ENCODE assay signal across 8 mouse cellular contexts in the genomic region with DNA sequence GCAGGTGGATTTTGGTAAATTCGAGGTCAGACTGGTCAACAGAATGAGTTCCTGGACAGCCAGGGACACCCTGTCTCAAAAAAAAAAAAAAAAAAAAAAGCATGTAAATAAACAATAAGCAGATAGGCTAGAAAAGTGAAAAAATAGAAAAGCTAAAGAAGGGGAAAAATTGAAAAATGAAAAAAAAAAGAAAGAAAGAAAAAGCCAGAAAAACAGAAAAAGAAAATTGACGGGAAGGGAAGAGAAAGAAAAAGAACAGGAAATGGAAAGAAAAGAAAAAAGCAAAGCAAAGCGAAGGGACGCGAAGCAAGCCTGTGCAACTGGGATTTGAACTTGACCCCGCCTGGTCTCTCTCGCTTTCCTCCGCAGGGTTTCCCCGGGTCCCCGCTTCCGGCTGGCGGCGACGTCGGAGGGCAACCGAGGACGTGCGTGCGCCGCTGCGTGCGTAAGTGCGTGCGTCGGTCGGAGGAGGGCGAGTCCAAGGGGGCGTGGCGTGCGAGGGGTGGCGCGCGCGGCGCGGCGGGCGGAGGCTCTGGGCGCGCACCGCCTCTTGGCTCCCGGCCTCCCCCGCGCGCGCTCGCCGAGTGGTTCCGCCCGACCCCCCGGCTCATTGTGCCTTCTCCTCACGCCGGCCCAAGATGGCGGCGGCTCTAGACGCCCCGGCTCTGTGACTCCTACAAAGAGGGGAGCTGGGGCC. TPM values are rescaled to one million over a fixed set of nuclear protein-coding genes. Genes with fewer than 3 reads are reported as not detected.
DNase-seq lines count a peak whose midpoint lies in the region; ATAC-seq lines count a peak whose summit lies in the region.

TSS of gene Dot1l (plus strand) at position 613 of the 697 bp plus-strand sequence.

- H3K27ac ChIP-seq in brown adipose tissue, adult 24 weeks (replicated peaks; ENCODE audit: low read depth, low read length), result peak within 1 kb of the TSS; percentile 84
- H3K27ac ChIP-seq in heart, embryonic 14.5 days (replicated peaks in 1 of 2; ENCODE audit: control insufficient read depth in 1 of 2, insufficient read depth in 1 of 2, low read depth in 2 of 2, low read length in 2 of 2), result peak within 1 kb of the TSS; percentile 55 to 87; a peak in 3 of 4 replicates
- H3K27ac ChIP-seq in liver, embryonic 13.5 days, result peak within 1 kb of the TSS; percentile 84
- H3K27ac ChIP-seq in stomach, embryonic 16.5 days (ENCODE audit: low read length), result peak within 1 kb of the TSS; percentile 62

- peak within 1 kb of the TSS; percentile 90 for H3K4me2 ChIP-seq in heart, embryonic 14.5 days (ENCODE audit: low read length)
- peak within 1 kb of the TSS; percentile 96 for H3K4me2 ChIP-seq in liver, embryonic 13.5 days
- H3K4me2 ChIP-seq in stomach, embryonic 16.5 days (ENCODE audit: low read depth, low read length), result peak within 1 kb of the TSS; percentile 98

- no peaks in the 10 kb centered on the region for H3K9me3 ChIP-seq in heart, embryonic 14.5 days (ENCODE audit: control insufficient read depth, low read length)
- no peaks in the 10 kb centered on the region for H3K9me3 ChIP-seq in liver, embryonic 13.5 days (replicated peaks)
- no peaks in the 10 kb centered on the region for H3K9me3 ChIP-seq in stomach, embryonic 16.5 days (replicated peaks; ENCODE audit: control insufficient read depth, low read length)

- H3K4me3 ChIP-seq in brown adipose tissue, adult 24 weeks (ENCODE audit: insufficient read depth, low read depth, low read length), result peak within 1 kb of the TSS; percentile 94
- peak within 1 kb of the TSS; percentile 93 to 99 for H3K4me3 ChIP-seq in heart, embryonic 14.5 days (ENCODE audit: control insufficient read depth in 1 of 2, insufficient read depth in 1 of 2, low read depth in 1 of 2, low read length in 2 of 2)
- peak within 1 kb of the TSS; percentile 95 for H3K4me3 ChIP-seq in liver, embryonic 13.5 days (replicated peaks)
- peak within 1 kb of the TSS; percentile 92 for H3K4me3 ChIP-seq in stomach, embryonic 16.5 days (replicated peaks; ENCODE audit: low read length)

- H3K27me3 ChIP-seq in heart, embryonic 14.5 days (ENCODE audit: control insufficient read depth, insufficient read depth, low read length), result no peaks in the 10 kb centered on the region
- no peaks in the 10 kb centered on the region for H3K27me3 ChIP-seq in liver, embryonic 13.5 days
- H3K27me3 ChIP-seq in stomach, embryonic 16.5 days (ENCODE audit: control insufficient read depth, insufficient read depth, low read length), result no peaks in the 10 kb centered on the region

- peak within 1 kb of the TSS; percentile 98 for H3K9ac ChIP-seq in heart, embryonic 14.5 days (ENCODE audit: low read length)
- peak within 1 kb of the TSS; percentile 95 for H3K9ac ChIP-seq in liver, embryonic 13.5 days
- H3K9ac ChIP-seq in stomach, embryonic 16.5 days (ENCODE audit: low read length), result peak within 1 kb of the TSS; percentile 95

- under 1% methylated on average over 42 of the region's 57 CpGs for whole genome bisulfite sequencing in heart, embryonic 14.5 days
- WGBS in liver, embryonic 13.5 days (ENCODE audit: insufficient replicate concordance), result under 1% methylated on average over 50 of the region's 57 CpGs
- WGBS in stomach, embryonic 16.5 days, result 1% methylated on average over 55 of the region's 57 CpGs

- peak; percentile 100 for DNase-seq in CD4-positive, CD25-positive, alpha-beta regulatory T cell, adult 2 months (ENCODE audit: low read depth, low spot score)
- DNase-seq in fibroblast of lung, adult 2 months (ENCODE audit: low read depth), result peak; percentile 84
- peak; percentile 99 for DNase-seq in kidney, postnatal 14 days
- DNase-seq in liver, embryonic 13.5 days, result peak; percentile 98
- peak; percentile 99 for DNase-seq in neural tube, embryonic 10.5 days (ENCODE audit: extremely low spot score, low spot score)

- peak; percentile 82 for ATAC-seq in heart, embryonic 14.5 days (ENCODE audit: insufficient number of reproducible peaks, insufficient read depth, low FRiP score, low read depth)
- ATAC-seq in liver, embryonic 13.5 days (ENCODE audit: low read depth), result peak; percentile 90
- peak; percentile 92 for ATAC-seq in stomach, embryonic 16.5 days (ENCODE audit: insufficient read depth, low FRiP score)

- H3K4me1 ChIP-seq in brown adipose tissue, adult 24 weeks (ENCODE audit: control insufficient read depth, insufficient read depth, insufficient read length, low read length), result peaks cover 25% of the 10 kb centered on the region
- H3K4me1 ChIP-seq in heart, embryonic 14.5 days (ENCODE audit: control insufficient read depth in 2 of 2, insufficient read depth in 2 of 2, low read length in 2 of 2), result peaks cover 44 to 58% of the 10 kb centered on the region in 2 experiments
- peaks cover 76% of the 10 kb centered on the region for H3K4me1 ChIP-seq in liver, embryonic 13.5 days (replicated peaks)
- peaks cover 45% of the 10 kb centered on the region for H3K4me1 ChIP-seq in stomach, embryonic 16.5 days (ENCODE audit: control insufficient read depth, insufficient read depth, low read length)

- no peaks in the 10 kb centered on the region for H3K36me3 ChIP-seq in heart, embryonic 14.5 days (ENCODE audit: control insufficient read depth, insufficient read depth, low read length)
- peaks cover 3% of the 10 kb centered on the region; the same call in 1 of the 2 replicates for H3K36me3 ChIP-seq in liver, embryonic 13.5 days
- no peaks in the 10 kb centered on the region for H3K36me3 ChIP-seq in stomach, embryonic 16.5 days (ENCODE audit: control insufficient read depth, insufficient read depth, low read length)

RNA-seq across cellular contexts. Expression of gene Dot1l, which starts in this region (rescaled TPM):
- 11.5 and 15.8 TPM in 2 replicates for polyA plus RNA-seq in brown adipose tissue, adult 24 weeks (2012; ENCODE audit: insufficient read depth, insufficient read length, missing spikeins)
- polyA plus RNA-seq in heart, embryonic 14.5 days (2014; fragmentation: Nextera tagmentation; extraction: Ambion mirVana), result 26.5 and 28.2 TPM in 2 replicates
- polyA plus RNA-seq in liver, embryonic 13.5 days (2015; fragmentation: Nextera tagmentation; extraction: Ambion mirVana), result 7.4 and 7.8 TPM in 2 replicates
- polyA plus RNA-seq in stomach, embryonic 16.5 days (2015; fragmentation: Nextera tagmentation; extraction: Ambion mirVana), result 11.8 and 13.9 TPM in 2 replicates

Comparison
In these comparisons a context has a peak if more than half of its experiments do, and no peak if none do; other contexts are left out.
1. Peak in every context shown above with its lines: DNase-seq, ATAC-seq, H3K4me3 ChIP-seq and H3K27ac ChIP-seq.